Mouse (Mus musculus): Measurements from ENCODE around the gene Ano3. TPM values are rescaled to one million over a fixed set of nuclear protein-coding genes. Genes with fewer than 3 reads are reported as not detected.

The Ano3 gene
- total RNA-seq, 1 experiment: 3.9 TPM

GRCm38 (mm10) chr2:110814964-110815363, 135.8 kb downstream of the Ano3 start:
- TF ChIP-seq ZC3H11A (IDR thresholded peaks at IDR 0.05; ENCODE audit: borderline replicate concordance, low read depth, low read length): no peak
- no peak for TF ChIP-seq MAFK (IDR thresholded peaks at IDR 0.05; ENCODE audit: insufficient read depth, low read depth, low read length)
- TF ChIP-seq HCFC1 (IDR thresholded peaks at IDR 0.05; ENCODE audit: borderline replicate concordance, insufficient read depth, low read length): no peak
- TF ChIP-seq CHD2 (IDR thresholded peaks at IDR 0.05; ENCODE audit: low read depth, low read length): no peak
- no peak for TF ChIP-seq ZNF384 (IDR thresholded peaks at IDR 0.05; ENCODE audit: low read depth, low read length)

GRCm38 (mm10) chr2:110806302-110807093, 144.2 kb downstream of the Ano3 start:
- in situ Hi-C loops (cut with MboI; ENCODE audit: low sequenced_read_pairs in 2 of 2, unreplicated experiment in 2 of 2): no loop called here
- Histone ChIP-seq H3K27ac (ENCODE audit: insufficient read depth, low read depth, low read length, poor library complexity, severe bottlenecking) (no peak overlapping the region), H3K4me3 (ENCODE audit: insufficient read depth in 1 of 2, low read depth in 1 of 2, low read length in 2 of 2, poor library complexity in 1 of 2, severe bottlenecking in 1 of 2) (no peak overlapping the region), H3K9me3 (ENCODE audit: control insufficient read depth, insufficient read depth, low read depth, low read length) (no peaks in the 10 kb centered on the region), H3K4me1 (ENCODE audit: control insufficient read depth in 2 of 2, insufficient read depth in 2 of 2, low read length in 2 of 2, poor library complexity in 1 of 2) (no peaks in the 10 kb centered on the region), H3K36me3 (ENCODE audit: control insufficient read depth, insufficient read depth, low read length, poor library complexity, severe bottlenecking) (no peaks in the 10 kb centered on the region), H3K9ac (ENCODE audit: insufficient read depth, low read depth, low read length, poor library complexity, severe bottlenecking) (no peak overlapping the region)
- TF ChIP-seq MAFK (IDR thresholded peaks at IDR 0.05; ENCODE audit: insufficient read depth, low read depth, low read length): no peak
- TF ChIP-seq ZC3H11A (IDR thresholded peaks at IDR 0.05; ENCODE audit: borderline replicate concordance, low read depth, low read length): no peak
- TF ChIP-seq HCFC1 (IDR thresholded peaks at IDR 0.05; ENCODE audit: borderline replicate concordance, insufficient read depth, low read length): no peak
- no peak for TF ChIP-seq ZNF384 (IDR thresholded peaks at IDR 0.05; ENCODE audit: low read depth, low read length)
- TF ChIP-seq CHD2 (IDR thresholded peaks at IDR 0.05; ENCODE audit: low read depth, low read length): no peak
- DNase-seq (ENCODE audit: low read depth, low spot score): no peak

More at GRCm38 (mm10) chr2:110814964-110815363, 135.8 kb downstream of the Ano3 start:
- Histone ChIP-seq H3K36me3 (ENCODE audit: control insufficient read depth, insufficient read depth, low read length, poor library complexity, severe bottlenecking) (no peaks in the 10 kb centered on the region), H3K9me3 (ENCODE audit: control insufficient read depth, insufficient read depth, low read depth, low read length) (no peaks in the 10 kb centered on the region), H3K4me3 (ENCODE audit: insufficient read depth in 1 of 2, low read depth in 1 of 2, low read length in 2 of 2, poor library complexity in 1 of 2, severe bottlenecking in 1 of 2) (no peak overlapping the region), H3K9ac (ENCODE audit: insufficient read depth, low read depth, low read length, poor library complexity, severe bottlenecking) (no peak overlapping the region), H3K27ac (ENCODE audit: insufficient read depth, low read depth, low read length, poor library complexity, severe bottlenecking) (no peak overlapping the region), H3K4me1 (ENCODE audit: control insufficient read depth in 2 of 2, insufficient read depth in 2 of 2, low read length in 2 of 2, poor library complexity in 1 of 2) (no peaks in the 10 kb centered on the region)
- in situ Hi-C loops (cut with MboI; ENCODE audit: low sequenced_read_pairs in 2 of 2, unreplicated experiment in 2 of 2): no loop called here
- no peak for DNase-seq (ENCODE audit: low read depth, low spot score)

- in situ Hi-C loops (cut with MboI; ENCODE audit: low sequenced_read_pairs in 2 of 2, unreplicated experiment in 2 of 2): no loop called here
- no peak for DNase-seq (ENCODE audit: low read depth, low spot score)
- Histone ChIP-seq H3K9me3 (ENCODE audit: control insufficient read depth, insufficient read depth, low read depth, low read length) (no peaks in the 10 kb centered on the region), H3K4me3 (ENCODE audit: insufficient read depth in 1 of 2, low read depth in 1 of 2, low read length in 2 of 2, poor library complexity in 1 of 2, severe bottlenecking in 1 of 2) (no peak overlapping the region), H3K4me1 (ENCODE audit: control insufficient read depth in 2 of 2, insufficient read depth in 2 of 2, low read length in 2 of 2, poor library complexity in 1 of 2) (no peaks in the 10 kb centered on the region), H3K27ac (ENCODE audit: insufficient read depth, low read depth, low read length, poor library complexity, severe bottlenecking) (no peak overlapping the region), H3K36me3 (ENCODE audit: control insufficient read depth, insufficient read depth, low read length, poor library complexity, severe bottlenecking) (no peaks in the 10 kb centered on the region), H3K9ac (ENCODE audit: insufficient read depth, low read depth, low read length, poor library complexity, severe bottlenecking) (no peak overlapping the region)
- TF ChIP-seq ZC3H11A (IDR thresholded peaks at IDR 0.05; ENCODE audit: borderline replicate concordance, low read depth, low read length): no peak
Observed at GRCm38 (mm10) chr2:110795928-110796327, 154.8 kb downstream of the Ano3 start.

GRCm38 (mm10) chr2:110795433-110795832, 155.3 kb downstream of the Ano3 start:
- Histone ChIP-seq H3K4me1 (ENCODE audit: control insufficient read depth in 2 of 2, insufficient read depth in 2 of 2, low read length in 2 of 2, poor library complexity in 1 of 2) (no peaks in the 10 kb centered on the region), H3K4me3 (ENCODE audit: insufficient read depth in 1 of 2, low read depth in 1 of 2, low read length in 2 of 2, poor library complexity in 1 of 2, severe bottlenecking in 1 of 2) (no peak overlapping the region), H3K27ac (ENCODE audit: insufficient read depth, low read depth, low read length, poor library complexity, severe bottlenecking) (no peak overlapping the region), H3K9ac (ENCODE audit: insufficient read depth, low read depth, low read length, poor library complexity, severe bottlenecking) (no peak overlapping the region), H3K36me3 (ENCODE audit: control insufficient read depth, insufficient read depth, low read length, poor library complexity, severe bottlenecking) (no peaks in the 10 kb centered on the region), H3K9me3 (ENCODE audit: control insufficient read depth, insufficient read depth, low read depth, low read length) (no peaks in the 10 kb centered on the region)
- in situ Hi-C loops (cut with MboI; ENCODE audit: low sequenced_read_pairs in 2 of 2, unreplicated experiment in 2 of 2): no loop called here
- TF ChIP-seq ZC3H11A (IDR thresholded peaks at IDR 0.05; ENCODE audit: borderline replicate concordance, low read depth, low read length): no peak
- no peak for TF ChIP-seq CHD2 (IDR thresholded peaks at IDR 0.05; ENCODE audit: low read depth, low read length)
- no peak for TF ChIP-seq MAFK (IDR thresholded peaks at IDR 0.05; ENCODE audit: insufficient read depth, low read depth, low read length)
- no peak for TF ChIP-seq ZNF384 (IDR thresholded peaks at IDR 0.05; ENCODE audit: low read depth, low read length)
- TF ChIP-seq HCFC1 (IDR thresholded peaks at IDR 0.05; ENCODE audit: borderline replicate concordance, insufficient read depth, low read length): no peak
- no peak for DNase-seq (ENCODE audit: low read depth, low spot score)
